Mouse (Mus musculus) limb, embryonic 11.5 days (tissue): ENCODE measurements around the gene Slc4a7. TPM values are rescaled to one million over a fixed set of nuclear protein-coding genes. Genes with fewer than 3 reads are reported as not detected.
A peak's percentile ranks its signal among the peaks of the same experiment; 100 is the strongest.

Source experiments
- ATAC-seq: fragments of 200-750 bp; cut with Nextera tagmentation; 2 replicates; pipeline ENCODE4 v1.8.0; 2017; ENCODE audit warnings: low read depth; ENCODE audit not compliant: insufficient number of reproducible peaks, low FRiP score, low TSS enrichment
- DNase-seq: peaks from one replicate; pipeline ENCODE4 v3.0.0-alpha.2; 2015; ENCODE audit warnings: low spot score
- H3K27ac ChIP-seq: fragments of 300-500 bp; sonication (generic); replicated peaks from 2 replicates; pipeline ENCODE4 v1.5.1; 2014; ENCODE audit warnings: low read depth, mild to moderate bottlenecking, low read length
- H3K27me3 ChIP-seq: fragments of 300-500 bp; sonication (generic); 2 replicates; pipeline ENCODE4 v1.6.1; 2014; ENCODE audit warnings: mild to moderate bottlenecking, low read length, mixed read lengths; ENCODE audit not compliant: control insufficient read depth, insufficient read depth
- H3K36me3 ChIP-seq: fragments of 300-500 bp; sonication (generic); 2 replicates; pipeline ENCODE4 v1.6.1; 2014; ENCODE audit warnings: mild to moderate bottlenecking, low read length, moderate library complexity, mixed read lengths; ENCODE audit not compliant: control insufficient read depth, insufficient read depth
- H3K4me1 ChIP-seq: fragments of 300-500 bp; sonication (generic); 2 replicates; pipeline ENCODE4 v1.6.1; 2014; ENCODE audit warnings: low read length, mixed read lengths; ENCODE audit not compliant: control insufficient read depth, insufficient read depth
- H3K4me2 ChIP-seq: fragments of 300-500 bp; sonication (generic); 2 replicates; pipeline ENCODE4 v1.6.1; 2014; ENCODE audit warnings: low read depth, mild to moderate bottlenecking, moderate library complexity; ENCODE audit not compliant: severe bottlenecking
- H3K4me3 ChIP-seq: fragments of 300-500 bp; sonication (generic); 2 replicates; pipeline ENCODE4 v1.5.1; 2014; ENCODE audit warnings: low read depth, low read length
- H3K9ac ChIP-seq: fragments of 300-500 bp; sonication (generic); 2 replicates; pipeline ENCODE4 v1.6.1; 2014; ENCODE audit warnings: mild to moderate bottlenecking, low read length
- H3K9me3 ChIP-seq: fragments of 300-500 bp; sonication (generic); 2 replicates; pipeline ENCODE4 v1.6.1; 2016; ENCODE audit warnings: low read length; ENCODE audit not compliant: control insufficient read depth
- WGBS: fragments of 180-500 bp; shearing (Covaris S2); extraction: QIAGEN DNeasy Blood & Tissue Kit; methylation state at CpG from one replicate; pipeline ENCODE4 v1.1.7; 2014; 5-methylcytosine and 5-hydroxymethylcytosine counted together
- polyA plus RNA-seq: library from polyadenylated mRNA; unstranded; fragments of >200 nt; fragmentation: Nextera tagmentation; extraction: Ambion mirVana; gene quantifications from 2 replicates; pipeline ENCODE4 v1.2.1, GENCODE M21; 2014

Slc4a7 gene
- 20.4 and 22.2 TPM in 2 replicates for polyA plus RNA-seq

GRCm38 (mm10) chr14:14701710-14702329 is at the start of gene Slc4a7:
Slc4a7 (plus strand) TSS chr14:14702279.
- H3K27me3 ChIP-seq: no peaks in the 10 kb centered on the region
- no peaks in the 10 kb centered on the region for H3K9me3 ChIP-seq
- WGBS: 85% methylated on average over 5 of the region's 5 CpGs
- H3K4me3 ChIP-seq: peak within 1 kb of the TSS; percentile 80
- DNase-seq: no peak
- peak within 1 kb of the TSS; percentile 93 for H3K27ac ChIP-seq
- no peaks in the 10 kb centered on the region for H3K36me3 ChIP-seq
- H3K4me2 ChIP-seq: peak within 1 kb of the TSS; percentile 43
- ATAC-seq: no peak
- no peaks in the 10 kb centered on the region for H3K4me1 ChIP-seq
- H3K9ac ChIP-seq: peak within 1 kb of the TSS; percentile 97

- ATAC-seq (no peak), DNase-seq (no peak)
- Histone ChIP-seq H3K4me1 (no peaks in the 10 kb centered on the region), H3K4me3 (no peak overlapping the region), H3K9ac (no peak overlapping the region), H3K36me3 (no peaks in the 10 kb centered on the region), H3K27me3 (no peaks in the 10 kb centered on the region), H3K9me3 (no peaks in the 10 kb centered on the region), H3K4me2 (no peak overlapping the region), H3K27ac (no peak overlapping the region)
- 90% methylated on average over 1 of the region's 1 CpGs for WGBS
Measured at GRCm38 (mm10) chr14:14670597-14670996, 31.5 kb upstream of the Slc4a7 start.

GRCm38 (mm10) chr14:14681611-14682010 is 20.5 kb upstream of the Slc4a7 start:
- Histone ChIP-seq H3K4me3 (no peak overlapping the region), H3K36me3 (no peaks in the 10 kb centered on the region), H3K27me3 (no peaks in the 10 kb centered on the region), H3K27ac (no peak overlapping the region), H3K9me3 (no peaks in the 10 kb centered on the region), H3K4me1 (no peaks in the 10 kb centered on the region), H3K9ac (no peak overlapping the region), H3K4me2 (no peak overlapping the region)
- WGBS: 61% methylated on average over 4 of the region's 4 CpGs
- ATAC-seq (no peak), DNase-seq (no peak)

GRCm38 (mm10) chr14:14684771-14685170 is 17.3 kb upstream of the Slc4a7 start:
- Histone ChIP-seq H3K27me3 (no peaks in the 10 kb centered on the region), H3K9ac (no peak overlapping the region), H3K4me2 (no peak overlapping the region), H3K36me3 (no peaks in the 10 kb centered on the region), H3K4me3 (no peak overlapping the region), H3K27ac (no peak overlapping the region), H3K9me3 (no peaks in the 10 kb centered on the region), H3K4me1 (no peaks in the 10 kb centered on the region)
- 78% methylated on average over 4 of the region's 4 CpGs for WGBS
- DNase-seq (no peak), ATAC-seq (no peak)

- WGBS: 78% methylated on average over 7 of the region's 7 CpGs
- Histone ChIP-seq H3K4me2 (no peak overlapping the region), H3K4me3 (no peak overlapping the region), H3K9ac (no peak overlapping the region), H3K36me3 (no peaks in the 10 kb centered on the region), H3K4me1 (no peaks in the 10 kb centered on the region), H3K27ac (no peak overlapping the region), H3K27me3 (no peaks in the 10 kb centered on the region), H3K9me3 (no peaks in the 10 kb centered on the region)
- no peak for ATAC-seq
- DNase-seq: no peak
Measured at GRCm38 (mm10) chr14:14686101-14686551, 16.0 kb upstream of the Slc4a7 start.

- 79% methylated on average over 7 of the region's 7 CpGs for WGBS
- no peaks in the 10 kb centered on the region for H3K9me3 ChIP-seq
- no peaks in the 10 kb centered on the region for H3K4me1 ChIP-seq
- no peak for ATAC-seq
- DNase-seq: no peak
- no peak overlapping the region for H3K4me3 ChIP-seq
- H3K27me3 ChIP-seq: no peaks in the 10 kb centered on the region
- no peak overlapping the region for H3K27ac ChIP-seq
- H3K9ac ChIP-seq: no peak overlapping the region
- H3K4me2 ChIP-seq: no peak overlapping the region
- H3K36me3 ChIP-seq: no peaks in the 10 kb centered on the region
Measured at GRCm38 (mm10) chr14:14687258-14687890, 14.7 kb upstream of the Slc4a7 start.

GRCm38 (mm10) chr14:14702399-14703345 is 593 bp downstream of the Slc4a7 start:
- DNase-seq: peak; percentile 97
- Histone ChIP-seq H3K9ac (peak overlapping the region; percentile 97), H3K4me2 (peak overlapping the region; percentile 43), H3K27me3 (no peaks in the 10 kb centered on the region), H3K4me3 (peak overlapping the region; percentile 80), H3K27ac (peak overlapping the region; percentile 93), H3K9me3 (no peaks in the 10 kb centered on the region), H3K36me3 (no peaks in the 10 kb centered on the region), H3K4me1 (no peaks in the 10 kb centered on the region)
- ATAC-seq: peak; percentile 99
- WGBS: 1% methylated on average over 46 of the region's 85 CpGs

GRCm38 (mm10) chr14:14703346-14703871 is 1.3 kb downstream of the Slc4a7 start:
- H3K4me2 ChIP-seq: peak overlapping the region; percentile 41
- no peaks in the 10 kb centered on the region for H3K36me3 ChIP-seq
- peak overlapping the region; percentile 97 for H3K9ac ChIP-seq
- no peaks in the 10 kb centered on the region for H3K27me3 ChIP-seq
- H3K9me3 ChIP-seq: no peaks in the 10 kb centered on the region
- ATAC-seq: peak; percentile 37
- peak; percentile 77 for DNase-seq
- peak overlapping the region; percentile 80 for H3K4me3 ChIP-seq
- H3K27ac ChIP-seq: peak overlapping the region; percentile 93
- H3K4me1 ChIP-seq: no peaks in the 10 kb centered on the region
- under 1% methylated on average over 53 of the region's 60 CpGs for WGBS
